Mouse (Mus musculus) cerebellum, adult 2 months (tissue): ENCODE data around the gene Zfp326. TPM values are rescaled to one million over a fixed set of nuclear protein-coding genes. Genes with fewer than 3 reads are reported as not detected.
"Not testable (repeated sequence)": the region's sequence is repeated elsewhere in the genome, so short reads cannot be mapped to it uniquely, and the experiment has no call there.

Experiments used
- DNase-seq, 2 experiments: peaks; one replicate each; pipeline ENCODE4 v3.0.0; 2021
- H3K27ac ChIP-seq: fragments of 200-500 bp; 2 replicates; pipeline ENCODE4 v1.5.1; 2012; ENCODE audit warnings: low read length, control low read depth, inconsistent platforms; ENCODE audit not compliant: insufficient read depth
- H3K27me3 ChIP-seq: fragments of 200-500 bp; 2 replicates; pipeline ENCODE4 v1.6.1; 2012; ENCODE audit warnings: inconsistent platforms, mild to moderate bottlenecking, low read length, moderate library complexity; ENCODE audit not compliant: control insufficient read depth, insufficient read depth
- H3K4me1 ChIP-seq: fragments of 200-500 bp; 2 replicates; pipeline ENCODE4 v1.6.1; 2011; ENCODE audit warnings: low read length; ENCODE audit not compliant: control insufficient read depth, insufficient read depth
- H3K4me3 ChIP-seq: fragments of 200-500 bp; replicated peaks from 2 replicates; pipeline ENCODE3; 2011; ENCODE audit warnings: mild to moderate bottlenecking, low read depth, low read length, control low read depth; ENCODE audit not compliant: insufficient read depth
- CTCF ChIP-seq: fragments of 200-500 bp; IDR thresholded peaks from 2 replicates; pipeline ENCODE4 v1.5.1; 2011; ENCODE audit warnings: low read depth, mild to moderate bottlenecking, control low read depth, low read length, moderate library complexity, borderline replicate concordance; ENCODE audit not compliant: insufficient read depth
- POLR2A ChIP-seq: fragments of 200-500 bp; IDR thresholded peaks from 2 replicates; pipeline ENCODE4 v1.6.1; 2011; ENCODE audit warnings: low read length, control low read depth, borderline replicate concordance; ENCODE audit not compliant: insufficient read depth
- WGBS: fragments of 180-500 bp; shearing (Covaris S2); methylation state at CpG from one replicate; pipeline ENCODE4 v1.1.7; 2018; 5-methylcytosine and 5-hydroxymethylcytosine counted together
- polyA plus RNA-seq: library from polyadenylated mRNA; depleted of rRNA; stranded (reverse); fragments of >200 nt; gene quantifications from 2 replicates; pipeline ENCODE4 v1.2.3, GENCODE M21; 2012

Zfp326 gene
- polyA plus RNA-seq, 1 experiment = 29.3 TPM

GRCm38 (mm10) chr5:105858754-105859694 lies 17.3 kb upstream of the Zfp326 start:
- Histone ChIP-seq H3K27ac (no peak overlapping the region), H3K4me1 (no peaks in the 10 kb centered on the region), H3K4me3 (no peak overlapping the region), H3K27me3 (no peaks in the 10 kb centered on the region)
- DNase-seq = no peak
- TF ChIP-seq POLR2A (no peak), CTCF (no peak)
- WGBS = 76% methylated on average over 8 of the region's 8 CpGs

GRCm38 (mm10) chr5:105859716-105860460 lies 16.5 kb upstream of the Zfp326 start:
- Histone ChIP-seq H3K4me1 (no peaks in the 10 kb centered on the region), H3K27me3 (no peaks in the 10 kb centered on the region), H3K27ac (no peak overlapping the region), H3K4me3 (no peak overlapping the region)
- TF ChIP-seq POLR2A = no peak
- TF ChIP-seq CTCF = no peak
- WGBS = 76% methylated on average over 11 of the region's 11 CpGs
- no peak for DNase-seq

- Histone ChIP-seq H3K27me3 (no peaks in the 10 kb centered on the region), H3K4me3 (no peak overlapping the region), H3K4me1 (no peaks in the 10 kb centered on the region), H3K27ac (no peak overlapping the region)
- DNase-seq = no peak
- 90% methylated on average over 10 of the region's 10 CpGs for WGBS
- TF ChIP-seq CTCF = no peak
- TF ChIP-seq POLR2A = no peak
These were observed 15.9 kb upstream of the Zfp326 start for GRCm38 (mm10) chr5:105860461-105860835.

- WGBS = 96% methylated on average over 5 of the region's 5 CpGs
- Histone ChIP-seq H3K27ac (no peak overlapping the region), H3K4me1 (no peaks in the 10 kb centered on the region), H3K27me3 (no peaks in the 10 kb centered on the region), H3K4me3 (no peak overlapping the region)
- TF ChIP-seq POLR2A (no peak), CTCF (no peak)
- no peak for DNase-seq
These were observed 14.7 kb upstream of the Zfp326 start for GRCm38 (mm10) chr5:105861616-105862015.

GRCm38 (mm10) chr5:105865110-105865628 lies 11.2 kb upstream of the Zfp326 start:
- H3K27me3 ChIP-seq, H3K4me3 ChIP-seq, H3K4me1 ChIP-seq, DNase-seq, H3K27ac ChIP-seq: not testable (repeated sequence)
- 45% methylated on average over 5 of the region's 5 CpGs for WGBS

GRCm38 (mm10) chr5:105867427-105867826 lies 8.9 kb upstream of the Zfp326 start:
- no peak overlapping the region for H3K27ac ChIP-seq
- H3K4me1 ChIP-seq = no peaks in the 10 kb centered on the region
- whole genome bisulfite sequencing = 28% methylated on average over 4 of the region's 4 CpGs
- DNase-seq = no peak
- no peaks in the 10 kb centered on the region for H3K27me3 ChIP-seq
- TF ChIP-seq CTCF (no peak), POLR2A (no peak)
- H3K4me3 ChIP-seq = no peak overlapping the region

- Histone ChIP-seq H3K4me1 (no peaks in the 10 kb centered on the region), H3K27me3 (no peaks in the 10 kb centered on the region), H3K4me3 (no peak overlapping the region), H3K27ac (no peak overlapping the region)
- WGBS = 40% methylated on average over 16 of the region's 16 CpGs
- DNase-seq = peak in 1 of 2 experiments; percentile 19
- no peak for TF ChIP-seq POLR2A
- no peak for TF ChIP-seq CTCF
These were observed 8.4 kb upstream of the Zfp326 start for GRCm38 (mm10) chr5:105867841-105868447.
